Mouse (Mus musculus): ENCODE data around the gene F2r. TPM values are rescaled to one million over a fixed set of nuclear protein-coding genes. Genes with fewer than 3 reads are reported as not detected.
A peak's percentile ranks its signal among the peaks of the same experiment; 100 is the strongest.

The F2r gene
- polyA plus RNA-seq, 1 experiment: 5.7 TPM

DNA sequence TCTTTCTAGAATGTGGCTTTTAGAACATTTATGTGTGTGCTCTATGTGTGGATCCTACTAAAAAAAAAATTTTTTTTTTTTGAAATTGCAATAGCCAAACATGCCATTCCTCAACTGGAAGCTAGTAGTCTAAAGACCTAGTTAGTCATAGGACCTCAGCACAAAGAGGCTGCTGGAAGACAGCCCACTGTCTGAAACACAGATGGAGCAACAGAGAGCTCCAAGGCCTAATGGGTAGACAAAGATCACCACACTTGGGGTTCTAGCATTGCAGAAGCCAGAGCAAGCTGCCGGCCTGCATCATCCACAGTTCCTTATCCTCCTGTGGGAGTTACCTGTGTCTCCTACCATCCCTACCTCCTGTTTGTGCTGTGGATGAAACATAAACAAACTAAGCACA is 22.1 kb upstream of the F2r start:
- no peak overlapping the region for H3K4me3 ChIP-seq (ENCODE audit: insufficient read depth, low read depth, low read length)
- peaks cover 4% of the 10 kb centered on the region; the same call in 1 of the 2 replicates for H3K4me1 ChIP-seq (ENCODE audit: control insufficient read depth, insufficient read depth, insufficient read length, low read length)
- no peak overlapping the region for H3K27ac ChIP-seq (replicated peaks; ENCODE audit: low read depth, low read length)

DNA sequence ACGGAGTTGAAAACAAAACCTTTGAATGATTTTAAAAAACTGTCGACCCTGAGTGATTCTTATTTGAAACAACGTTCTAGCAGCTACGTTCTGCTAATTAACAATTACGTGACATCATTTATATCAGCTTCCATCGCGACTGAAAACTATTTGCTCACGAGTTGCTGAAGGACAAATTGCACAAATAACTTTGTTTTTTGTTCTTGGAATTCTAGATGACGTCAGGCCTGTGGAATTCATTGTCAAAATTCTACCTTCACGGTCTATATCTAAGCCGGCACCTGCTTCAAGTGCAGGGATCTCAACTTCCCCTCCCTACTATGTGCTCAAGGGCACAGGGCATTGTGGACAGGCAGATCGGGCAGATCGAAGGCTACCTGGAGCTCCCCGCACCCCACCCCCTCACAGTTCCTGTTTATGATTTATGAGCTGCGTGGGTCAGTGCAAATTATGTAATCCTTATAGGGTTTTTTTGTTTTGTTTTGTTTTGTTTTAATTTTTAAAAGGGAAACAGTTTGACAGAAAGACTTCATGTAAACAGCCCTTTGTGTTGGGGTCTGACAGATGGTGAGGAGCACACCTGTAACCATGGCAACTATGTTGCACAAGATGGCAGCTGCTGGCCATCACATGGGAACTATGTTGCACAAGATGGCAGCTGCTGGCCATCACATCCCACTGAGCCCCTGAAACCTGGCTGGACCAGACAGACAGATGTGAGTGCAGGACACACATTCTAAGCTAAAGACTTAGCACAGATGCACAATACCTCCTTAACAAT is 21.2 kb upstream of the F2r start:
- peaks cover 6% of the 10 kb centered on the region; the same call in 1 of the 2 replicates for H3K4me1 ChIP-seq (ENCODE audit: control insufficient read depth, insufficient read depth, insufficient read length, low read length)
- no peak overlapping the region for H3K4me3 ChIP-seq (ENCODE audit: insufficient read depth, low read depth, low read length)
- H3K27ac ChIP-seq (replicated peaks; ENCODE audit: low read depth, low read length): peak overlapping the region; percentile 52

DNA sequence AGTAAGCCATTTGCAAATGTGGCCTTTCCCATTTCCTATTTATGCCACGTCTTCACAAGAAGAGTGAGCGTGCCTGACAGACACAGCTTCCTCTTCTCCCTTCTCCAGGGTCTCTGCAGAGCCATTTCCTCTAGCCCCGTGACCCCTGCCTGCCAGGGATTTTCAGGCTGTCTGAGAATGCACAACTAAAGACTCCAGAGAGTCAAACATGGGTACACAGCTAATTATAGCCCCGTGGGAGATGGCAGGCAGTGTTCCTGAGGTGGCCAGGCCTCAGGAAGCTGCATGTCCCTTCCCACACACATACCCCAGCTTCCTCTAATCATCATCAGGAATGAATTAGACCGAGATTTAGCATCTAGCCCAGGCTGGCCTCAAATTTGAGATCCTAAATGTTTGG is 20.6 kb upstream of the F2r start:
- H3K27ac ChIP-seq (replicated peaks; ENCODE audit: low read depth, low read length): peak overlapping the region; percentile 52
- no peak overlapping the region for H3K4me3 ChIP-seq (ENCODE audit: insufficient read depth, low read depth, low read length)
- H3K4me1 ChIP-seq (ENCODE audit: control insufficient read depth, insufficient read depth, insufficient read length, low read length): peaks cover 6% of the 10 kb centered on the region; the same call in 1 of the 2 replicates

DNA sequence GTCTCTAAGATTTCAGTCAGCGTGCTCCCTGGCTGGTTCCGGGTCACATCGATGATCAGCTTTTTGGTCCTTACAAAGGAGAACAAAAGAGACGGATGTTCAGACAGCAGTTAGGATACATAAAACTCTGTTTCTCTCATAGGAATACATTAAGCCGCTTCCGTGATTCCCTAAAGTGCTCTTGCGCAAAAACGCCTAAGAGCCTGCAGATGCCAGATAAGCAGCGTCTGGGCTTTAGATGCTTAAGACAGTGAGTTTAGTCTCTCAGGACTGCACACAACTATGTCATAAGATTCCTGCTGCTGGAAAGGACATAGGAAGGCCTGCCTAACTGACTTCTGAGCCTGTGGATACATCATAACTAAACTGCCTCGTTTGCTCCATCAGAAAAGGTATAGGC is 19.4 kb upstream of the F2r start:
- peaks cover 6% of the 10 kb centered on the region; the same call in 1 of the 2 replicates for H3K4me1 ChIP-seq (ENCODE audit: control insufficient read depth, insufficient read depth, insufficient read length, low read length)
- no peak overlapping the region for H3K27ac ChIP-seq (replicated peaks; ENCODE audit: low read depth, low read length)
- H3K4me3 ChIP-seq (ENCODE audit: insufficient read depth, low read depth, low read length): no peak overlapping the region

DNA sequence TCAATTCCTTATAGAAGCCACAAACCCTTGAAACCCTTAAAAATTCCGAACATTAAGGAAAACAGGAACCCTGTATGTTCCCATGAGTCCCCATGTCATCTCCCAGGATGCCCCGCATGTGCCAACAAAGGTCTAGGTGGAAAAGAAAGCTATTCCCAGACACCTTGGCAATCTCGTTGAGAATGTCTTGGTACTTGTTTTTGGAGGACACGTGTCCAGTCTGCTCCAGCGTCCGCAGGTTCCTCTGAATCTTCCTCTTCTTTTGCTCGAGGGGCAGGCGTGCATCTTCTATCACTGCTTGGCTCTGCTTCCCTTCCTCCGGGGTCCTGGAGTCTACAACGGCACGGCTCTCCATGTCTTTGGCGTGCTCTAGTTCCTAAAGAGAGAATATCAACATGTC is 17.0 kb upstream of the F2r start:
- Histone ChIP-seq H3K27ac (replicated peaks; ENCODE audit: low read depth, low read length) (no peak overlapping the region), H3K4me3 (ENCODE audit: insufficient read depth, low read depth, low read length) (no peak overlapping the region), H3K4me1 (ENCODE audit: control insufficient read depth, insufficient read depth, insufficient read length, low read length) (peaks cover 6% of the 10 kb centered on the region; the same call in 1 of the 2 replicates)

DNA sequence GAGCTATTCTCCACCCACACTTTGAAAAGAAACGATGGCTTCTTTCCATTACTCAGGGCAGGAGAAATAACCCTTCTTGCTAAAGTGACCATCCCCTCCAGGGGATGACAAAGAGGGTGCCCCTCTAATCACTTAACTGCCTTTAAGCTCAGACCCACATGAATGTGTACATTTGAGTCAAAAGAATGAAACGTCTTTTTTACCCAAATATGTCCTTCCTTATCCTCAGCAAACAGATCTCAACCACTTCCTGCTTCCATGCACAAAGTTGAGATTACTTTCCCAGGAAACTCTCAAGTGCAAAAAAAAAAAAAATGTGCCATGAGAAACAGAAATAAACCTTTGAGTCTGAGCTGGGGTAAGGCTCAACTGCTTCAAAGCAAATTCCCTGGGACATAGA is 16.2 kb upstream of the F2r start:
- Histone ChIP-seq H3K4me3 (ENCODE audit: insufficient read depth, low read depth, low read length) (peak overlapping the region; percentile 37), H3K4me1 (ENCODE audit: control insufficient read depth, insufficient read depth, insufficient read length, low read length) (peaks cover 6% of the 10 kb centered on the region; the same call in 1 of the 2 replicates), H3K27ac (replicated peaks; ENCODE audit: low read depth, low read length) (peak overlapping the region; percentile 82)

DNA sequence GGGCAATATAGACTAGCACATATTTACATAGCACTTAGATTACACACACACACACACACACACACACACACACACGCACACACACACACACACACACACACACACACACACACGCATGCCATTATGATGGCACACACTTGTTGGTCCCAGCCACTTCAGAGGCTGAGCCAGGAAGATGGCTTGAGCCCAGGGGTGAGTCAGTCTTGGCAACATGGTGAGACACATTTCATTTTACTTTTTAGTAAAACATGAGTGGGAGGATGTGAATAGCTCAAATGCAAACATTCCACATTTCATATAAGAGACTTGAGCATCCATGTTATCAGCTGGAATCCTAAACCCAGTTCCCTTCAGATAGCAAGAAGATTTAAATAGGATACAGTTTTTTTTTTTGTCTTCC is 15.1 kb upstream of the F2r start:
- Histone ChIP-seq H3K4me3 (ENCODE audit: insufficient read depth, low read depth, low read length) (no peak overlapping the region), H3K27ac (replicated peaks; ENCODE audit: low read depth, low read length) (no peak overlapping the region), H3K4me1 (ENCODE audit: control insufficient read depth, insufficient read depth, insufficient read length, low read length) (peaks cover 2% of the 10 kb centered on the region; the same call in 1 of the 2 replicates)

DNA sequence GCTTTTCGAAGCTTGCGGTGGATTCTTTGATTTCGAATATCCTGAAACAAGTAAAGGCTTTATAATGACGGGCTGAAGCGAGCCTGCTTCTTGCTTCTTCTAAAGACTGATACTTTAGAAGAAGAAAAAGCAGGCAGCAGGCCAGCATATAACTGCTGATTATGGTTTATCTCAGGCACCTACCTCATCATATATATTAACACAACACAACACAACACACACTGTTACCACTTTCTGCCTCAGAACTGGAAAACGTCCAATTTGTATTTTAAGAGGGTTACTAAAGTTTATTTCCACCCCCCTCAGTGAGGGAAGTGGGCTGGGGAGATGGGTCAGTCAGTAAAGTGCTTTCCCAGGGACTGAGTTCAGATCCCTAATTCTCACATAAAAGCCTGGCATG is 13.9 kb upstream of the F2r start:
- no peak overlapping the region for H3K4me3 ChIP-seq (ENCODE audit: insufficient read depth, low read depth, low read length)
- H3K4me1 ChIP-seq (ENCODE audit: control insufficient read depth, insufficient read depth, insufficient read length, low read length): peaks cover 2% of the 10 kb centered on the region; the same call in 1 of the 2 replicates
- H3K27ac ChIP-seq (replicated peaks; ENCODE audit: low read depth, low read length): no peak overlapping the region

DNA sequence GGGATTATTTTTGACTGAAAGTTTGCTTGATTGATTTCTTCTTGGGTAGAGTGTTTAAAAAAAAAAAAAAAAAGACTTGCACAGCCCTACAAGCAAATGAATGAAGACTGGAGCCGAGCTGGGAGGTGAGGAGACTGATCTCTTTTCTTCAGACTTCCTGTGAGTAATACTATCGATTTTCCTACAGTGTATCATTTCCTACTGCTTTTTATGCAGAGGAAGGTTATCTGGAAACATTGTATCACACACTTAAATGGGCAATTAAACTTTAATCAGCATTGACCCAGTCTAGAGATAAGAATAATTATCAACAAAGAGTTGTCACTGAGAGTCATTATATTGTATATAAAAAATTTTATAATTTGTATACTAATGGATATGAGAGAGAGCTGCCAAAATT is 12.5 kb upstream of the F2r start:
- no peak overlapping the region for H3K4me3 ChIP-seq (ENCODE audit: insufficient read depth, low read depth, low read length)
- no peak overlapping the region for H3K27ac ChIP-seq (replicated peaks; ENCODE audit: low read depth, low read length)

DNA sequence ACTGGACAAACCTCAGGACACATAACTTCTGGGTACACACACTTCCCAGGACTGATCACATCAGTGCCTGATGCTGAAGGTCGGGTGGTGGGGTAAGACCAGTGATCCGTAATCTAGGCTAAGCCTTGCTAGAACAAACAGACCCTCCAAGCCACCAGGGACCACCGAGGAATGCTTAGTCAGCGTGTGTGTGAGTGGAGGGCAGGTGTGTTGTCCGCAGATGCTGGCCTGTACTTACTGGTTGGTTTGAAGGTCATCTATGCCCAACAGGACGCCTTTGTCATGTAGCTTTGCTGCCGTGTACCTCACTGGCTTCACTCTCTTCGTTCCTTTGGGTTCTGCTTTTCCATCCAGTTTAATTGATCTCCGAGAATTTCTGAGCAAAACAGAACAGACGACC is 11.5 kb upstream of the F2r start:
- Histone ChIP-seq H3K27ac (replicated peaks; ENCODE audit: low read depth, low read length) (no peak overlapping the region), H3K4me3 (ENCODE audit: insufficient read depth, low read depth, low read length) (no peak overlapping the region), H3K4me1 (ENCODE audit: control insufficient read depth, insufficient read depth, insufficient read length, low read length) (no peaks in the 10 kb centered on the region)

More for the DNA sequence above, 12.5 kb upstream of the F2r start:
- H3K4me1 ChIP-seq (ENCODE audit: control insufficient read depth, insufficient read depth, insufficient read length, low read length): peaks cover 2% of the 10 kb centered on the region; the same call in 1 of the 2 replicates

DNA sequence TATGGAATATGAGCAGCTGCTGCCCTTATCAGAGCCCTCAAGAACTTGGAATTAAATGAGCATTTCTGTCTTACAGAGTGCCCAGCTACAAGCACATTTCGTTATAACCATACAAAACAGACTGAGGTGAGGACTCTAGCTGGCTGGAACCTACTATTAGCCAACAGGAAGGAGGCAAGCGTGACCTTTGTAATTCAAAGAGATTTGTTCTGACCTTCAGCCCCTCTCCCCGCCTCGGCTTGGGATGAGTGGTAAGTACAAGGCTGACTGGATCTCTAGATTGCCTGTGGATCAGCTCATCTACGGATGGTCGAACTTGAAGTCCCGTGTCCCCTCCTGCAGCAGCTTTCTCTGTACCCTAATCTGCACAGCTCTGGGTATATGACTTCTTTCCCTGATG is 8.4 kb upstream of the F2r start:
- Histone ChIP-seq H3K27ac (replicated peaks; ENCODE audit: low read depth, low read length) (no peak overlapping the region), H3K4me1 (ENCODE audit: control insufficient read depth, insufficient read depth, insufficient read length, low read length) (no peaks in the 10 kb centered on the region)

DNA sequence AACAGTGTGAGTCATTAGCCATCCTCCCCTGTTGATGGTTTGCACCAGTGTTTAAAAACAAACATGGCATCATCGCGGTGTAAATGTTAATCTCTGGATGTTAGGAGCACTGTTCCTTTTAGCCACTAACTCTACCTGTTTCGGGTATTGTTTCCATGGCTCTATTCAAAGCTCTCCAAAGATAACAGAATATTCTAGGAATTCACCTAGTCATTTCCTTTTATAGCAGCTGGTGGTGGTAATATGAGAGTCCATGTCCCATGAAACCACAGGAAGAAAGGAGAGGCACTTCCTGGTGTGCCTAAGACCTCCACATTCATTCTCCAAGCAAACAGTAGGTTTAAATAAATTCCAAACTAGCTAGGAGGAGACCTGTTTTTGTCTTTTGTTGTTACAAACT is 4.8 kb upstream of the F2r start:
- H3K27ac ChIP-seq (replicated peaks; ENCODE audit: low read depth, low read length): no peak overlapping the region
- no peak overlapping the region for H3K4me3 ChIP-seq (ENCODE audit: insufficient read depth, low read depth, low read length)
- H3K4me1 ChIP-seq (ENCODE audit: control insufficient read depth, insufficient read depth, insufficient read length, low read length): no peaks in the 10 kb centered on the region

More for the DNA sequence above, 8.4 kb upstream of the F2r start:
- H3K4me3 ChIP-seq (ENCODE audit: insufficient read depth, low read depth, low read length): no peak overlapping the region

DNA sequence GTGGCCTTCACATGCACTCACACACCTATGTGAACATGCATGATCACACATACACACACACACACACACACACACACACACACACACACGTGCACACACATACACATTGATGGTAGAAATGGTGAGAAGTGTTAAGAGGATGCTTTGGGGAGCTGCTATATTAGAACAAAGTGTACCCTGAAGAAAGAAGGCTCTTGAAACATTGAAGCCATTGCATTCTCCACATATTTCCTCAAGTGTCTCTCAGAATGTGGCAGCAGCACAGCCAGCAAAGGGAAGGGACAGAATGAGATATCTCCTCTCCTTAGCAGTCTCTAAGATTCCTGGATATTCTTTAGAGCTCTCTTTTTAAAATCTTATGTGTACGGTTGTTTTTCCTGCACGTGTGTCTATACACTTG is 3.3 kb upstream of the F2r start:
- H3K4me1 ChIP-seq (ENCODE audit: control insufficient read depth, insufficient read depth, insufficient read length, low read length): no peaks in the 10 kb centered on the region; the same call in 1 of the 2 replicates
- H3K27ac ChIP-seq (replicated peaks; ENCODE audit: low read depth, low read length): no peak overlapping the region
- H3K4me3 ChIP-seq (ENCODE audit: insufficient read depth, low read depth, low read length): no peak overlapping the region

DNA sequence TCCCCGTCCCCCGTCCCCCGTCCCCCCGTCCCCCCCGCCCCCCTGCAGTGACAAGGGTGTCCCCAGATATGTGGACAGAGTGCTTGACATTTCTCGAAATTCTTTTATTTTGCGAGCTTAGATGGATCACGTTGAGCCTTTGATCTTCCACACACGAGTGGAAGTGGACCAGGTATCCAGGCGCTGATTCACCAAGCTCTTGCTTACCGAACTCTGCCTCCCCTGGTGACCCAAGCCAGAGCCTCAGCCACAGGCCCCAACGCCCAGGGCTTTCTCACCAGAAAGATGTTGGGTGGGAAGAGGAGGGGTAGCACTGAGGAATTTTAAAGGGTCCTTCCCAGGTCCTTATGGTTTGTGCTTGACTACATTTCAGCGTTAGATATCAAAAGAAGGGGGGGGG is 572 bp upstream of the F2r start:
- Histone ChIP-seq H3K4me3 (ENCODE audit: insufficient read depth, low read depth, low read length) (peak overlapping the region; percentile 95; the same call in 1 of the 2 replicates), H3K27ac (replicated peaks; ENCODE audit: low read depth, low read length) (no peak overlapping the region), H3K4me1 (ENCODE audit: control insufficient read depth, insufficient read depth, insufficient read length, low read length) (peaks cover 7% of the 10 kb centered on the region)

DNA sequence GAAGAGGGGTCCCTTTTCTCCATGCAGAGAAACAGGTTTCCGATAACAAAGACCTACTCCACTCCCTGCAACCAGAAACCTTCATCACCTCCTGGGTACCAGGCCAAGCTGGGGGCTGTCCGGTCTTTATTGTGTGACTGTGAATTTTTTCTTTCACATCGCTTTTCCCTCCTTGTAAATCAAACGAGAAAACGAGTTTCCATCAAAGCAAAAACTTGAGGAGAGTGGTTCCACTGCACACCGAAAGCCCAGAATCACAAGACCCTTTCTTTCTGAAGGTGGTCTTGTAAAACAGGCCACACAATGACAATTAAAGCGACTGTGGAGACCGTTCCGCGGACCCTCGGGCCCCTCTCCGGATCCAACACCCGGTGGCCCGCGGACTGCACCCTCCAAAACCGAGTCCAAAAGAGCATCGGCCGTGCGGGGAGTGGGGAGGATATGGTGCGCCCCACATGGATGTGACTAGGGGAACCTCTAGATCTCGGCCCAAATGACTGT is 566 bp downstream of the F2r start:
- H3K4me1 ChIP-seq (ENCODE audit: control insufficient read depth, insufficient read depth, insufficient read length, low read length): peaks cover 7% of the 10 kb centered on the region
- H3K27ac ChIP-seq (replicated peaks; ENCODE audit: low read depth, low read length): peak overlapping the region; percentile 56
- peak overlapping the region; percentile 95 for H3K4me3 ChIP-seq (ENCODE audit: insufficient read depth, low read depth, low read length)

DNA sequence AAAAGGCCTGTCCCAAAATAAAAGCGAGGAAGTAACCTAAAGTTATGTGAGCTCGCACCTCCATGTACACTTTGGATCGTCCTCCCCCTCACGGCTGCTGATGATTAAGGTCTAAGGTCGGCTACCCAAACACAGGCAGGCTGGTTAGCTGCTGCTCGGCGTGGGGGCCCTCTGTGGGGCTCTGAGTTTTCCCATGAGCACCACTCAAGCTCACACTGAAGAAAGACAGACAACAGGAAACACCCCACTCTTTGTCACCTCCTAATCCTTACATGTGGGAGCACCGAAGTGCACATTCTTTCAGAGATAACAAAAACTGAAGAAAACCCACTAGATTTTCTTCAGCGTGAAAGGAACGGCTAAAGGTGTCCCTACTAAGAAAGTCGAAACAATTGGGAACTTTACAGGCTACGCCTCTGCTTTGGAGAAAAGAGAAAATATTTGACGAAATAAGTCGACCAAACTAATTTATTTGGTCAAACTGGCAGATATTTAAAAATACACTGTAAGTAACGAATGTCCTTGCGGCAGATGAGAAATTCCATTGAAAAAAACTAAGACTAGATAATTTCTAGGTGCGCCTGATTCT is 1.1 kb downstream of the F2r start:
- Histone ChIP-seq H3K4me1 (ENCODE audit: control insufficient read depth, insufficient read depth, insufficient read length, low read length) (peaks cover 8% of the 10 kb centered on the region), H3K4me3 (ENCODE audit: insufficient read depth, low read depth, low read length) (peak overlapping the region; percentile 95), H3K27ac (replicated peaks; ENCODE audit: low read depth, low read length) (no peak overlapping the region)

Measured in brown adipose tissue, adult 24 weeks (tissue).